ENCODE assay signal across 25 mouse cellular contexts in genomic region chr2:4611704-4612103, GRCm38 (mm10). TPM values are rescaled to one million over a fixed set of nuclear protein-coding genes. Genes with fewer than 3 reads are reported as not detected.
DNase-seq lines count a peak whose midpoint lies in the region; ATAC-seq and TF ChIP-seq lines count a peak whose summit lies in the region.
"Had no signal": no experiment of that assay in that cellular context is flagged by ENCODE, and none has a peak within 500 bp of the region (broad histone marks: within the 10 kb centered on the region; RNA-seq: fewer than 3 reads in every experiment).

No protein-coding gene starts in this region.

- no peaks in the 10 kb centered on the region for H3K9me3 ChIP-seq in heart, embryonic 10.5 days
- no peaks in the 10 kb centered on the region for H3K9me3 ChIP-seq in kidney, embryonic 16.5 days (ENCODE audit: low read length)
- H3K9me3 ChIP-seq: embryonic facial prominence, embryonic 10.5 days; embryonic facial prominence, embryonic 13.5 days; forebrain, embryonic 12.5 days; forebrain, embryonic 15.5 days; hindbrain, embryonic 10.5 days; hindbrain, embryonic 13.5 days had no signal

- H3K27me3 ChIP-seq in heart, adult 2 months (ENCODE audit: control insufficient read depth, insufficient read depth, low read length) = no peaks in the 10 kb centered on the region
- no peaks in the 10 kb centered on the region for H3K27me3 ChIP-seq in heart, embryonic 10.5 days (ENCODE audit: insufficient read depth, poor library complexity, severe bottlenecking)
- no peaks in the 10 kb centered on the region for H3K27me3 ChIP-seq in kidney, embryonic 16.5 days (ENCODE audit: insufficient read depth, low read length)
- H3K27me3 ChIP-seq: embryonic facial prominence, embryonic 13.5 days; forebrain, embryonic 12.5 days; forebrain, embryonic 15.5 days; hindbrain, embryonic 13.5 days had no signal

- peak overlapping the region; percentile 52 for H3K27ac ChIP-seq in gastrocnemius, adult 2 months
- H3K27ac ChIP-seq in heart, adult 2 months = peak overlapping the region; percentile 4; the same call in 1 of the 2 replicates
- no peak overlapping the region for H3K27ac ChIP-seq in heart, embryonic 10.5 days
- no peak overlapping the region for H3K27ac ChIP-seq in kidney, embryonic 16.5 days (ENCODE audit: low read length)
- H3K27ac ChIP-seq: embryonic facial prominence, embryonic 10.5 days; embryonic facial prominence, embryonic 13.5 days; forebrain, embryonic 12.5 days; forebrain, embryonic 15.5 days; hindbrain, embryonic 10.5 days; hindbrain, embryonic 13.5 days had no signal

- H3K9ac ChIP-seq in heart, adult 2 months (ENCODE audit: low read depth, low read length) = no peak overlapping the region
- H3K9ac ChIP-seq in kidney, embryonic 16.5 days (replicated peaks; ENCODE audit: low read length) = no peak overlapping the region
- H3K9ac ChIP-seq: embryonic facial prominence, embryonic 13.5 days; forebrain, embryonic 12.5 days; forebrain, embryonic 15.5 days; hindbrain, embryonic 13.5 days had no signal

- H3K36me3 ChIP-seq in heart, adult 2 months (ENCODE audit: control insufficient read depth, insufficient read depth, low read length) = peaks cover 3% of the 10 kb centered on the region
- peaks cover 58% of the 10 kb centered on the region for H3K36me3 ChIP-seq in heart, embryonic 10.5 days
- peaks cover 53% of the 10 kb centered on the region for H3K36me3 ChIP-seq in kidney, embryonic 16.5 days (ENCODE audit: insufficient read depth, low read length)

- 49% methylated on average over 10 of the region's 10 CpGs for WGBS in heart, adult 2 months
- 87% methylated on average over 10 of the region's 10 CpGs for WGBS in heart, embryonic 10.5 days
- 62% methylated on average over 10 of the region's 10 CpGs for WGBS in kidney, embryonic 16.5 days

- peaks cover 7% of the 10 kb centered on the region for H3K4me1 ChIP-seq in heart, adult 2 months (ENCODE audit: control insufficient read depth, insufficient read depth, low read length)
- H3K4me1 ChIP-seq in heart, embryonic 10.5 days = 0 out of 2 replicates have a peak, but pooled peaks cover 3% of the 10 kb centered on the region
- H3K4me1 ChIP-seq in kidney, embryonic 16.5 days (ENCODE audit: insufficient read depth, low read length) = 0 out of 2 replicates have a peak, but pooled peaks cover 2% of the 10 kb centered on the region
- H3K4me1 ChIP-seq: forebrain, embryonic 12.5 days; hindbrain, embryonic 10.5 days; hindbrain, embryonic 13.5 days had no signal

- H3K4me3 ChIP-seq in gastrocnemius, adult 2 months = peak overlapping the region; percentile 36
- no peak overlapping the region for H3K4me3 ChIP-seq in heart, adult 2 months
- H3K4me3 ChIP-seq in heart, embryonic 10.5 days = no peak overlapping the region
- H3K4me3 ChIP-seq in kidney, embryonic 16.5 days (ENCODE audit: low read length) = no peak overlapping the region
- H3K4me3 ChIP-seq: embryonic facial prominence, embryonic 10.5 days; embryonic facial prominence, embryonic 13.5 days; erythroblast, embryonic 14.5 days; forebrain, embryonic 12.5 days; forebrain, embryonic 15.5 days; hindbrain, embryonic 10.5 days; hindbrain, embryonic 13.5 days had no signal

- no peak for TF ChIP-seq EP300 in heart, adult 2 months (IDR thresholded peaks at IDR 0.05; ENCODE audit: insufficient read depth, low read depth, low read length)

- no peak for ATAC-seq in kidney, embryonic 16.5 days (ENCODE audit: low FRiP score, low TSS enrichment)
- ATAC-seq: activated CD4-positive, CD25-positive, alpha-beta regulatory T cell, adult 4 months; forebrain, embryonic 15.5 days had no signal

- DNase-seq in gastrocnemius, adult 2 months = peak; percentile 29
- DNase-seq in gastrocnemius, postnatal 25 days = no peak
- peak in 1 of 2 experiments; percentile 28 for DNase-seq in heart, adult 2 months
- no peak for DNase-seq in heart, embryonic 10.5 days (ENCODE audit: low spot score)
- DNase-seq in kidney, postnatal 14 days = peak; percentile 28
- DNase-seq in urinary bladder, postnatal 14 days (ENCODE audit: low spot score) = peak; percentile 15
- no peak for DNase-seq in urinary bladder, adult 18-20 months (ENCODE audit: low spot score in 2 of 2)
- DNase-seq: adrenal gland, adult 8-10 months; adrenal gland, postnatal 25 days; cerebellum, adult 11-12 months; cerebellum, adult 8-10 months; cerebellum, postnatal 10 days; cerebellum, postnatal 36 days; embryo, embryonic 11 days; gastrocnemius, postnatal 14 days; heart, postnatal 36 days had no signal

- no peak for TF ChIP-seq CTCF in gastrocnemius, adult 2 months (IDR thresholded peaks at IDR 0.05)
- TF ChIP-seq CTCF in heart, adult 2 months (IDR thresholded peaks at IDR 0.05) = no peak

- intact Hi-C loops in gastrocnemius, adult 2 months (cut with DNase I) = no loop called here
- intact Hi-C loops in heart, adult 2 months (cut with DNase I) = no loop called here

- TF ChIP-seq POLR2A in heart, adult 2 months (IDR thresholded peaks at IDR 0.05; ENCODE audit: insufficient read depth, low read depth, low read length) = no peak

- H3K79me2 ChIP-seq in heart, adult 2 months (replicated peaks; ENCODE audit: control insufficient read depth, insufficient read depth, low read length) = no peaks in the 10 kb centered on the region

- no peak overlapping the region for H3K4me2 ChIP-seq in kidney, embryonic 16.5 days (replicated peaks; ENCODE audit: low read depth, low read length)
- H3K4me2 ChIP-seq: embryonic facial prominence, embryonic 13.5 days; forebrain, embryonic 12.5 days; forebrain, embryonic 15.5 days; hindbrain, embryonic 13.5 days had no signal

RNA-seq across cellular contexts. Expression of gene Prpf18, which starts 40.2 kb away (rescaled TPM):
- total RNA-seq in gastrocnemius, adult 2 months (2021) = 10 to 100 TPM; 42.4 to 42.5 TPM
- total RNA-seq in gastrocnemius, postnatal 25 days (2021) = 10 to 100 TPM; 32.2 to 37.3 TPM
- 10 to 100 TPM; 29.0 to 34.7 TPM for total RNA-seq in heart, adult 2 months (2021)
- polyA plus RNA-seq in heart, adult 2 months (2012; rRNA removed) = 11.4 and 23.9 TPM in 2 replicates
- 31.1 and 33.3 TPM in 2 replicates for polyA plus RNA-seq in heart, embryonic 10.5 days (2016; fragmentation: Nextera tagmentation; extraction: Ambion mirVana)
- polyA plus RNA-seq in kidney, embryonic 16.5 days (2015; fragmentation: Nextera tagmentation; extraction: Ambion mirVana) = 39.5 and 40.1 TPM in 2 replicates

Comparison
In these comparisons a context has a peak if more than half of its experiments do, and no peak if none do; other contexts are left out.
1. DNase-seq: peak in gastrocnemius, adult 2 months (single experiment), kidney, postnatal 14 days (single experiment) and urinary bladder, postnatal 14 days (single experiment); none in gastrocnemius, postnatal 25 days (single experiment), heart, embryonic 10.5 days (single experiment) and urinary bladder, adult 18-20 months (0 of 2).
2. H3K27ac ChIP-seq: peak in gastrocnemius, adult 2 months (single experiment) and heart, adult 2 months (single experiment); none in heart, embryonic 10.5 days (single experiment) and kidney, embryonic 16.5 days (single experiment).